Mouse (Mus musculus) liver, postnatal 0 days (tissue): ENCODE measurements around the gene Zfp111. TPM values are rescaled to one million over a fixed set of nuclear protein-coding genes. Genes with fewer than 3 reads are reported as not detected.

Experiments
- ATAC-seq: fragments of 200-750 bp; cut with Nextera tagmentation; 2 replicates; pipeline ENCODE4 v1.8.0; 2017; ENCODE audit warnings: mild to moderate bottlenecking, moderate library complexity
- DNase-seq: peaks from one replicate; pipeline ENCODE4 v3.0.0-alpha.2; 2016
- H3K27ac ChIP-seq: fragments of 300-500 bp; sonication (generic); 2 replicates; pipeline ENCODE4 v1.5.1; 2014; ENCODE audit warnings: antibody characterized with exemption, moderate library complexity, mild to moderate bottlenecking, low read depth
- H3K27me3 ChIP-seq: fragments of 300-500 bp; sonication (generic); 2 replicates; pipeline ENCODE4 v1.6.1; 2014; ENCODE audit warnings: low read length, control low read depth, mixed read lengths; ENCODE audit not compliant: insufficient read depth
- H3K36me3 ChIP-seq: fragments of 300-500 bp; sonication (generic); replicated peaks from 2 replicates; pipeline ENCODE4 v1.6.1; 2014; ENCODE audit warnings: mild to moderate bottlenecking, control low read depth, low read length, moderate library complexity, mixed read lengths; ENCODE audit not compliant: insufficient read depth
- H3K4me1 ChIP-seq: fragments of 300-500 bp; sonication (generic); 2 replicates; pipeline ENCODE4 v1.6.1; 2014; ENCODE audit warnings: antibody characterized with exemption, mild to moderate bottlenecking, control low read depth; ENCODE audit not compliant: insufficient read depth
- H3K4me2 ChIP-seq: fragments of 300-500 bp; sonication (generic); 2 replicates; pipeline ENCODE4 v1.6.1; 2014; ENCODE audit warnings: low read depth, mild to moderate bottlenecking, low read length, moderate library complexity, mixed read lengths
- H3K4me3 ChIP-seq: fragments of 300-500 bp; sonication (generic); 2 replicates; pipeline ENCODE4 v1.5.1; 2014; ENCODE audit warnings: low read depth, low read length
- H3K9ac ChIP-seq: fragments of 300-500 bp; sonication (generic); replicated peaks from 2 replicates; pipeline ENCODE4 v1.6.1; 2014; ENCODE audit warnings: mild to moderate bottlenecking, moderate library complexity
- H3K9me3 ChIP-seq: fragments of 300-500 bp; sonication (generic); 2 replicates; pipeline ENCODE4 v1.6.1; 2016; ENCODE audit warnings: mild to moderate bottlenecking, control low read depth, low read length, mixed read lengths
- CTCF ChIP-seq: sonication (generic); IDR thresholded peaks from 2 replicates; pipeline ENCODE4 v1.5.1; 2016; ENCODE audit warnings: antibody characterized with exemption, low read depth
- EP300 ChIP-seq: IDR thresholded peaks from 2 replicates; pipeline ENCODE4 v1.6.1; 2016; ENCODE audit warnings: antibody characterized with exemption, low read depth, mild to moderate bottlenecking
- WGBS: fragments of 180-500 bp; shearing (Covaris S2); extraction: QIAGEN DNeasy Blood & Tissue Kit; methylation state at CpG from one replicate; pipeline ENCODE4 v1.1.7; 2014; ENCODE audit not compliant: insufficient replicate concordance; 5-methylcytosine and 5-hydroxymethylcytosine counted together
- polyA plus RNA-seq: library from polyadenylated mRNA; unstranded; fragments of >200 nt; fragmentation: Nextera tagmentation; extraction: Ambion mirVana; gene quantifications from 2 replicates; pipeline ENCODE4 v1.2.1, GENCODE M21; 2015

The Zfp111 gene
- polyA plus RNA-seq, 1 experiment from 2014 or later: 0.93 TPM

GRCm38 (mm10) chr7:24237040-24237791 lies 26.0 kb upstream of the Zfp111 start, which contains the start of gene Zfp109:
TSS of gene Zfp109 (minus strand) at chr7:24237560.
- H3K4me3 ChIP-seq: peak within 1 kb of the TSS; percentile 85
- no peaks in the 10 kb centered on the region for H3K27me3 ChIP-seq
- 6% methylated on average over 28 of the region's 28 CpGs for WGBS
- peak within 1 kb of the TSS; percentile 81 for H3K4me2 ChIP-seq
- 0 out of 2 replicates have a peak, but pooled peaks cover 4% of the 10 kb centered on the region for H3K36me3 ChIP-seq
- H3K9ac ChIP-seq: peak within 1 kb of the TSS; percentile 75
- DNase-seq (peak; percentile 59), ATAC-seq (peak; percentile 72)
- TF ChIP-seq CTCF (no peak), EP300 (no peak)
- no peaks in the 10 kb centered on the region for H3K9me3 ChIP-seq
- peaks cover 8% of the 10 kb centered on the region for H3K4me1 ChIP-seq
- H3K27ac ChIP-seq: no peak within 1 kb of the TSS

GRCm38 (mm10) chr7:24210296-24210695 lies 947 bp downstream of the Zfp111 start:
- WGBS: 66% methylated on average over 2 of the region's 2 CpGs
- TF ChIP-seq CTCF: no peak
- TF ChIP-seq EP300: no peak

GRCm38 (mm10) chr7:24208282-24208886 lies 2.9 kb downstream of the Zfp111 start:
- no peak for ATAC-seq
- 53% methylated on average over 7 of the region's 7 CpGs for WGBS
- Histone ChIP-seq H3K27me3 (no peaks in the 10 kb centered on the region), H3K27ac (no peak overlapping the region), H3K4me3 (peak overlapping the region; percentile 62), H3K36me3 (no peaks in the 10 kb centered on the region), H3K9me3 (no peaks in the 10 kb centered on the region), H3K9ac (no peak overlapping the region), H3K4me1 (peaks cover 4% of the 10 kb centered on the region; the same call in 1 of the 2 replicates), H3K4me2 (peak overlapping the region; percentile 66)
- no peak for DNase-seq
- TF ChIP-seq EP300 (no peak), CTCF (no peak)

More at GRCm38 (mm10) chr7:24210296-24210695, 947 bp downstream of the Zfp111 start:
- Histone ChIP-seq H3K9ac (no peak overlapping the region), H3K4me3 (no peak overlapping the region), H3K9me3 (no peaks in the 10 kb centered on the region), H3K4me1 (peaks cover 4% of the 10 kb centered on the region; the same call in 1 of the 2 replicates), H3K36me3 (no peaks in the 10 kb centered on the region), H3K27ac (no peak overlapping the region), H3K27me3 (no peaks in the 10 kb centered on the region), H3K4me2 (no peak overlapping the region)
- DNase-seq (no peak), ATAC-seq (no peak)

- Histone ChIP-seq H3K27ac (0 out of 2 replicates have a peak overlapping the region, but pooled peaks have one; percentile 18), H3K4me1 (peaks cover 4% of the 10 kb centered on the region; the same call in 1 of the 2 replicates), H3K9me3 (no peaks in the 10 kb centered on the region), H3K27me3 (no peaks in the 10 kb centered on the region), H3K9ac (peak overlapping the region; percentile 69), H3K36me3 (no peaks in the 10 kb centered on the region; the same call in 1 of the 2 replicates), H3K4me2 (peak overlapping the region; percentile 66), H3K4me3 (peak overlapping the region; percentile 62)
- no peak for TF ChIP-seq CTCF
- TF ChIP-seq EP300: no peak
- ATAC-seq: peak; percentile 89
- WGBS: 12% methylated on average over 24 of the region's 24 CpGs
- DNase-seq: peak; percentile 64
Observed at GRCm38 (mm10) chr7:24207488-24208261, 3.6 kb downstream of the Zfp111 start.

- H3K9ac ChIP-seq: no peak overlapping the region
- no peak overlapping the region for H3K4me3 ChIP-seq
- no peak for ATAC-seq
- no peaks in the 10 kb centered on the region for H3K4me1 ChIP-seq
- 85% methylated on average over 4 of the region's 4 CpGs for WGBS
- peaks cover 24% of the 10 kb centered on the region for H3K36me3 ChIP-seq
- DNase-seq: no peak
- no peak overlapping the region for H3K27ac ChIP-seq
- peaks cover 11% of the 10 kb centered on the region for H3K9me3 ChIP-seq
- H3K27me3 ChIP-seq: no peaks in the 10 kb centered on the region
- TF ChIP-seq EP300: no peak
- TF ChIP-seq CTCF: no peak
- no peak overlapping the region for H3K4me2 ChIP-seq
Observed at GRCm38 (mm10) chr7:24196961-24197360, 14.3 kb downstream of the Zfp111 start.
